Mouse (Mus musculus): ENCODE data around the gene Tnfrsf14. TPM values are rescaled to one million over a fixed set of nuclear protein-coding genes. Genes with fewer than 3 reads are reported as not detected.
A peak's percentile ranks its signal among the peaks of the same experiment; 100 is the strongest.

Tnfrsf14 gene
- total and polyA plus RNA-seq, 3 experiments = 8.2 to 13.4 TPM; not detected in 1

DNA sequence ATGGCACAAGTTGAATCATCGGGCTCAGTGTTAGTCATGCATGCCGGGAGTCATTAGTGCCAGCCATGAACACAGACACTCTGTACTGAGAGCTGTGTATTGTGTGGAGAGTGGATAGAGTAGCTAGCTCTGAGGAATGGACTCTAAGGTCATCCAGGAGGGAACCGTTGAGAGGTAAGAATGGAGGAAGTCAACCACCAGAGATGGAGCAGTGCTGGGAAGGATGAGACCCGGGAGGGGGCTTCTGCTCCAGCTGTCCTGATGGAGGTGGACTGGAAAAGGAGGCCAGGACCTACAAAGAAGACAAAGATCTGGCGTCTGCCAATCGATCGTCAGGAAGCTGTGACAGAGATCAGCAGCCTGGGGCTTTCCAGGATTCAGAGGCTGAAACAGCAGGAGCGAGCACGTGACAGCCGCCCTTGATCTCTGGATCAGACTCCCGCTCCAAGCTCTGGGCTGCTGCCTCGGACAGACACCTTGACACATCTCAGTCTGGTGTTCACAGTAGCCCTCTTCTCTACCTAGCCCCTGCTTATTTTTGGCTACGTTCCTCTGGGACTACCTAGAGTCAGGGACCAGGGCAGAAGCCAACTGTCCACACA lies 5.0 kb upstream of the Tnfrsf14 start:
- TF ChIP-seq UBTF (IDR thresholded peaks at IDR 0.05; ENCODE audit: borderline replicate concordance, insufficient read depth, low read depth, low read length) (no peak), POLR2AphosphoS2 (IDR thresholded peaks at IDR 0.05; ENCODE audit: low read length) (no peak), JUND (IDR thresholded peaks at IDR 0.05; ENCODE audit: low read depth, low read length) (no peak), NELFE (IDR thresholded peaks at IDR 0.05; ENCODE audit: low read depth, low read length) (no peak), MYB (IDR thresholded peaks at IDR 0.05; ENCODE audit: low read depth, low read length) (no peak), GATA1 (IDR thresholded peaks at IDR 0.05; ENCODE audit: low read depth, low read length) (no peak), E2F4 (IDR thresholded peaks at IDR 0.05; ENCODE audit: borderline replicate concordance, low read depth, low read length) (no peak), ETS1 (IDR thresholded peaks at IDR 0.05; ENCODE audit: low read depth, low read length) (no peak), MEF2A (IDR thresholded peaks at IDR 0.05; ENCODE audit: extremely low read depth, insufficient replicate concordance, low read depth, low read length, poor library complexity, severe bottlenecking) (no peak), RAD21 (IDR thresholded peaks at IDR 0.05; ENCODE audit: low read depth, low read length) (no peak), CHD2 (IDR thresholded peaks at IDR 0.05; ENCODE audit: low read length) (no peak), ELF1 (IDR thresholded peaks at IDR 0.05; ENCODE audit: low read depth, low read length) (no peak), HCFC1 (IDR thresholded peaks at IDR 0.05; ENCODE audit: low read depth, low read length) (no peak), SMC3 (IDR thresholded peaks at IDR 0.05; ENCODE audit: low read depth, low read length) (no peak), BHLHE40 (IDR thresholded peaks at IDR 0.05; ENCODE audit: borderline replicate concordance, low read depth, low read length) (no peak), MAFK (IDR thresholded peaks at IDR 0.05; ENCODE audit: borderline replicate concordance, low read depth, low read length) (no peak), POLR2AphosphoS5 (IDR thresholded peaks at IDR 0.05; ENCODE audit: borderline replicate concordance, low read depth, low read length) (no peak)
- H3K4me3 ChIP-seq (ENCODE audit: control insufficient read depth in 1 of 2, insufficient read depth in 1 of 2, low read depth in 2 of 2, low read length in 2 of 2) = no peak overlapping the region
- peaks cover 0 to 4% of the 10 kb centered on the region in 2 experiments; a peak in 1 of 4 replicates for H3K36me3 ChIP-seq (ENCODE audit: control insufficient read depth in 1 of 2, insufficient read depth in 2 of 2, low read length in 2 of 2)
- no peaks in the 10 kb centered on the region; a peak in 1 of 4 replicates for H3K27me3 ChIP-seq (ENCODE audit: control insufficient read depth in 1 of 2, insufficient read depth in 2 of 2, low read length in 2 of 2)
- no peak for DNase-seq (ENCODE audit: low read depth, low spot score)
- no peak overlapping the region for H3K27ac ChIP-seq (ENCODE audit: control insufficient read depth, low read depth, low read length)
- no peaks in the 10 kb centered on the region for H3K9me3 ChIP-seq (replicated peaks; ENCODE audit: insufficient read depth, low read length)
- no peak overlapping the region for H3K9ac ChIP-seq (ENCODE audit: control insufficient read depth, low read depth, low read length, poor library complexity, severe bottlenecking)
- no peaks in the 10 kb centered on the region; the same call in 1 of the 2 replicates for H3K79me2 ChIP-seq (ENCODE audit: control insufficient read depth, insufficient read depth, low read length, poor library complexity)
- H3K4me1 ChIP-seq (ENCODE audit: control insufficient read depth in 1 of 2, insufficient read depth in 2 of 2, low read length in 2 of 2) = peaks cover 3 to 14% of the 10 kb centered on the region in 2 experiments; a peak in 3 of 4 replicates

DNA sequence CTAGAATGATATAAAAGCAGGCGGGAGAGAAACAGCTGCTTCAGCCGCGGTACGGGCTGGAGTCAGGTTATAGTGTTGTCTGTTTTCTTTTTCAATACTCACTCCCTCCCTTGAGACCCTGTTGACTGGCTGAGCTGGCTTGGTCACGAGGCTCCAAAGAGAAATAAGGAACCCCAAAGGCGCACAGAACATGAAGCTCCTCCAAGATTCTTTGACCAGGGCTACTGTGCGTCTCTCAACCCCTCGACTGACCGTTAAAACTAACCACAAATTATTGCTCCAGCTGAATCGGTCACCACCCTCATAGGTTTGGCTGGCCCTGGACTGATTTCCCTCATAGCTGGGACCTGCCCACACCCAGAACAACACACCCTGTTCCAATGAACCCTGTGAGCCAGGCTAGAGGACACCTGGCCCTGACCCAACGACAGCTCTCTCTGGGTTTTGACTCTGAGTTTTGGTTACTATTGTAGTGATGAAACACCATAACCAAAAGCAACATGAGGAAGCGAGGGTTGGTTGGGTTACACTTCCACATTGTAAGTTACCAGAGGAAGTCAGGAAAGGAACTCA lies 811 bp upstream of the Tnfrsf14 start:
- Histone ChIP-seq H3K27ac (ENCODE audit: control insufficient read depth, low read depth, low read length) (peak overlapping the region; percentile 89), H3K36me3 (ENCODE audit: control insufficient read depth in 1 of 2, insufficient read depth in 2 of 2, low read length in 2 of 2) (peaks cover 0 to 4% of the 10 kb centered on the region in 2 experiments; a peak in 1 of 4 replicates), H3K4me1 (ENCODE audit: control insufficient read depth in 1 of 2, insufficient read depth in 2 of 2, low read length in 2 of 2) (peaks cover 3 to 24% of the 10 kb centered on the region in 2 experiments; a peak in 3 of 4 replicates), H3K27me3 (ENCODE audit: control insufficient read depth in 1 of 2, insufficient read depth in 2 of 2, low read length in 2 of 2) (no peaks in the 10 kb centered on the region; a peak in 1 of 4 replicates), H3K4me3 (ENCODE audit: control insufficient read depth in 1 of 2, insufficient read depth in 1 of 2, low read depth in 2 of 2, low read length in 2 of 2) (peak overlapping the region; percentile 58 to 76), H3K79me2 (ENCODE audit: control insufficient read depth, insufficient read depth, low read length, poor library complexity) (no peaks in the 10 kb centered on the region; the same call in none of the 2 replicates), H3K9me3 (replicated peaks; ENCODE audit: insufficient read depth, low read length) (no peaks in the 10 kb centered on the region), H3K9ac (ENCODE audit: control insufficient read depth, low read depth, low read length, poor library complexity, severe bottlenecking) (peak overlapping the region; percentile 68)
- peak; percentile 64 for DNase-seq (ENCODE audit: low read depth, low spot score)
- TF ChIP-seq ZKSCAN1 (IDR thresholded peaks at IDR 0.05; ENCODE audit: low read depth, low read length) = 0 out of 2 replicates have a peak, but pooled peaks have one; percentile 33
- peak; percentile 76 for TF ChIP-seq USF1 (IDR thresholded peaks at IDR 0.05; ENCODE audit: low read depth, low read length)
- TF ChIP-seq BHLHE40 (IDR thresholded peaks at IDR 0.05; ENCODE audit: borderline replicate concordance, low read depth, low read length) = no peak
- no peak for TF ChIP-seq GABPA (IDR thresholded peaks at IDR 0.05; ENCODE audit: low read depth, low read length)
- peak; percentile 26; the same call in 1 of the 2 replicates for TF ChIP-seq HCFC1 (IDR thresholded peaks at IDR 0.05; ENCODE audit: low read depth, low read length)
- peak; percentile 14; the same call in 1 of the 2 replicates for TF ChIP-seq NELFE (IDR thresholded peaks at IDR 0.05; ENCODE audit: low read depth, low read length)
- TF ChIP-seq E2F4 (IDR thresholded peaks at IDR 0.05; ENCODE audit: borderline replicate concordance, low read depth, low read length) = no peak
- 0 out of 2 replicates have a peak, but pooled peaks have one; percentile 17 for TF ChIP-seq MYB (IDR thresholded peaks at IDR 0.05; ENCODE audit: low read depth, low read length)
- TF ChIP-seq SIN3A (IDR thresholded peaks at IDR 0.05; ENCODE audit: low read length) = no peak; the same call in 1 of the 2 replicates
- TF ChIP-seq MXI1 (IDR thresholded peaks at IDR 0.05; ENCODE audit: low read depth, low read length) = peak; percentile 2; the same call in 1 of the 2 replicates
- no peak for TF ChIP-seq POLR2A (IDR thresholded peaks at IDR 0.05; ENCODE audit: control insufficient read depth in 1 of 2, insufficient read depth in 1 of 2, low read depth in 1 of 2, low read length in 2 of 2, poor library complexity in 1 of 2)

All from MEL (cell line).